Mouse (Mus musculus) ES-Bruce4 (cell line): ENCODE measurements around the gene Apoh.

ENCODE experiments used
- CTCF ChIP-seq: IDR thresholded peaks from one replicate; pipeline ENCODE4 v1.8.1; 2011; ENCODE audit warnings: low read depth, low read length
- EP300 ChIP-seq: IDR thresholded peaks from 2 replicates; pipeline ENCODE4 v1.6.1; 2011; ENCODE audit warnings: low read depth, low read length; ENCODE audit not compliant: insufficient read depth

- TF ChIP-seq CTCF (no peak), EP300 (no peak)
Observed at GRCm38 (mm10) chr11:108325943-108326342, 17.2 kb upstream of the Apoh start.
